Mouse (Mus musculus): ENCODE results near the gene Adcy3.
"Not testable (repeated sequence)": the region's sequence is repeated elsewhere in the genome, so short reads cannot be mapped to it uniquely, and the experiment has no call there.

The Adcy3 gene

GRCm38 (mm10) chr12:4180507-4180906, 47.6 kb downstream of the Adcy3 start:
- DNase-seq (ENCODE audit: low read depth), result no peak

- no peak for DNase-seq (ENCODE audit: low read depth)
These were observed 51.7 kb downstream of the Adcy3 start for GRCm38 (mm10) chr12:4184648-4185047.

DNA sequence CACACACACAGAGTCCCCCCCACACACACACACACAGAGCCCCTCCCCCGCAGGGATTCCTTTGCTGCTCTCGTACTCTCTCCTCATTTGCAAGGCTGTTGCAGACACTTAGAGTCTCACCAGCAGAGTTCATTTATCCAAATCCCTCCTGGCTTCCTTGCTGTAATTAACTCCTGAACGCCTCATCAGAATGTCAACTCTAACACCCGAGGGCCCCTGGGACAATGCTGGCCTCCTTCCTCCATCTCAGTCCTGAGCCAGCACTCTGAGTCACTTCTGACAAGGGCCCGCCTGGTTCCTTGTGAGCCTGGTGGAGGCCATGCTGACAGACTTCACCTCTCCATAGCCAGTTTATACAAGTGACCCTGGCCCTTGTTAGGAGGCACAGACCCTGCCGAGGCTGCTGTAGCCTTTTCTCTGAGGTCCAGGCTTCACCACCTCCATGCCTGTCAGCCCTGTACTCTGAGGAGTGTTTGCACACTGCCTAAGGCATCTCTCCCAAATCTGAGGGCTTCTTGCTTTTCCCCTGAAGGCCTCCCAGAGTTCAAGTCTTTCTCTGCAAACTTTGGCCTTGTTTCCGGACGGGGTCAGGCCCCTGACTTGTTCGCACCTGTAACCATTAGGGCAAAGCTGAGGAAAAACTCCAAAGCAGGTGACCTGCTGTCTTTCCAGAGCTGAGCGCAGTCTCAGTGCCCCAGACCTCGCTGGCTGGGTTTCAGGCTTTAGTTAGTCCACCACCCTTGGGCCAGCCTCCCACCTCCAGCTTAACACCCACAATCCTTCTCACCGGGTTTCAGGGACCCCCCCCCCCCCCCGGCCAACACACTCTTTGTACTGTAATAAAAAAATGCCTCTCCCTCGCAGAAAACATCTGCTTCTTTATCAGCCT, 55.5 kb downstream of the Adcy3 start:
- peak; percentile 80 for DNase-seq (ENCODE audit: low read depth)

DNA sequence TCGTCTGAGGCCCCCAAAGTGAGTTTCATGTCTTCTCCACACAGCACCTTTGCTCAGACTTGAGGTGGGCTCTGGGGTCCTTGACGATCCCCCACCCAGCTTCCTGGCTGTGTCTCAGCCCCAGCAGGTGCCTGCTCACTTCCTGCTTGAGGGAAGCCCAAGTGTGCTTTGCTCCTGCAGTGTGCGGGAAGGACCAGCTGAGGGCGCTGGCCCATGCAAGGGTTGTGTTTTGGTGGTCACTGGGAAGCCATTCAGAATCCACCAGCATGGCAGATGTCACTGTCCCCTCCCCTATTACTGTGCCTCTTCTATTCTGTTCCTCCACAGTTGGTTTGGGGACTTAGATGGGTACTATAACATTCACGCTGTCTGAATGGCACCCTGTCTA, 56.2 kb downstream of the Adcy3 start:
- DNase-seq (ENCODE audit: low read depth), result no peak

GRCm38 (mm10) chr12:4192514-4192913, 59.6 kb downstream of the Adcy3 start:
- no peak for DNase-seq (ENCODE audit: low read depth)

DNA sequence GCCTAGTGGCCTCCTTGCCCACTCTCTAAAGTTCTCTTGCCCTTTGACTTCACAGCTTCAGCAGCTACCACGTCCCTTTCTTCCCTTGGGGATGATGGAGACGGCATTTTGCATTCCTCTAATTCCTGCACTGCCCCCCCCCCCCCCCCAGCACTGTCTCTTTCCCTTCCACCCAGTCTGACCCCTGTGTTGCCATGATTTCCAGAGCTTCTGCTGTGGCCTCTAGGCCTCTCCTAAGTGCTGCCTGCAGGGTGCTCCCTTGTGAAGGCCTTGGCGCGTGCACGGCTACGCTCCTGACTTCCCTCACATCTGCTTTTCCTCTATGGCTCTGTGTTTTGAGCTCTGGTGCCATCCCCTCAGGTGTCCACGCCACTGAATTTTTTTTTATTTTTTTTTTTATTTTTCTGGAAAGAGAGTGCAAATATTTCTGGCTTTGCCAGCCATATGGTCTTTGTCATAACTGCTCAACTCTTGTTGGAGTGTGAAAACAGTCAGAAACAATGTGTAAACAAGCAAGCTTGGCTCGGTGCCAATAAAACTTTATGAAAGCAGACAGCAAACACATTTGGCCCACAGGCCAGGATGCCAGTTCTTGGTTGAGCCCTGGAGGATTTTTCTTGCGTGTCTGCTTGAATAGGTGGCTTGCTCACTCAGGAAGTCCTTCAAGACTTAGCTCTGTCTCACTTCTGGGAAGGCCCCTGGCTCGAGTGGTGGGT, 60.3 kb downstream of the Adcy3 start:
- no peak for DNase-seq (ENCODE audit: low read depth)

GRCm38 (mm10) chr12:4194643-4195042, 61.7 kb downstream of the Adcy3 start:
- DNase-seq (ENCODE audit: low read depth), result no peak

GRCm38 (mm10) chr12:4198702-4199101, 65.8 kb downstream of the Adcy3 start:
- no peak for DNase-seq (ENCODE audit: low read depth)

DNA sequence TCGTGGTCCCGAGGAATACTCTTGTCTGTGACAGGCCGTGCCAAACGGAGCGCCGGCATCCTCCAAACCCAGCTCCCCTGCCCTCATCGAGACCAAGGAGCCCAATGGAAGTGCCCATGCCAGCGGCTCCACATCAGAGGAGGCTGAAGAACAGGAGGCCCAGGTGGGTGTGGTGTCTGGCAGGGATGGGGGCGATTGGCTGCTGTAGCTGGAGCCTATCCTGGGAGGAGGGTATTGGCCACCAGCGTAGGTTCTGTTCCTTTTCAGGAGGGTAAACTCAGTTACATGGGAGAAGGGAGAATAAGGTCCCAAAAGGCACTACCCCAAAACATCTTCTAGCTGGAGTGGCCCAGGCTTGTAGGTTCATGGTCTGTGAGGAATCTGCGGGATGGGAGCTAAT, 66.4 kb downstream of the Adcy3 start:
- DNase-seq (ENCODE audit: low read depth), result no peak

GRCm38 (mm10) chr12:4201454-4202200, 68.7 kb downstream of the Adcy3 start:
- no peak for DNase-seq (ENCODE audit: low read depth)

DNA sequence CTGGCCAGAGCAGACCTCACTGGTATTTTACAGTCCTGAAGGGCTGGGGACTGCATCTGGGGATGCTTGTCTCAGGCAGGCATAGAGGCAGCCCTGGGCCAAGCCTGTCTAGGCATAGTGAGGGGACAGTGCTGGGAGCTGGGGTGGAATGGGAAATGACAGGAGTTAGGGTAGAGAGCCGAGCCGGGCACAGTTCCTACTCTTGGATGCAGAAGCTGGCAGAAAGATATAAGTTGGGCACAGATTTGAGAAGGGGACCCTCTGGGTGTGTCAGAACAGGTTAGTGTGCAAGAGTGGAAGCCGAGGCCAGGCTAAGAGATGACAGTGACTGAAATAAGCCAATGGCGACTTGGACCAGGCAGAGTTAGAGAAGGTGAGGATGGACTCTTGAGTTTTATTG, 69.3 kb downstream of the Adcy3 start:
- no peak for DNase-seq (ENCODE audit: low read depth)

GRCm38 (mm10) chr12:4206106-4206505, 73.2 kb downstream of the Adcy3 start:
- DNase-seq (ENCODE audit: low read depth), result no peak

DNA sequence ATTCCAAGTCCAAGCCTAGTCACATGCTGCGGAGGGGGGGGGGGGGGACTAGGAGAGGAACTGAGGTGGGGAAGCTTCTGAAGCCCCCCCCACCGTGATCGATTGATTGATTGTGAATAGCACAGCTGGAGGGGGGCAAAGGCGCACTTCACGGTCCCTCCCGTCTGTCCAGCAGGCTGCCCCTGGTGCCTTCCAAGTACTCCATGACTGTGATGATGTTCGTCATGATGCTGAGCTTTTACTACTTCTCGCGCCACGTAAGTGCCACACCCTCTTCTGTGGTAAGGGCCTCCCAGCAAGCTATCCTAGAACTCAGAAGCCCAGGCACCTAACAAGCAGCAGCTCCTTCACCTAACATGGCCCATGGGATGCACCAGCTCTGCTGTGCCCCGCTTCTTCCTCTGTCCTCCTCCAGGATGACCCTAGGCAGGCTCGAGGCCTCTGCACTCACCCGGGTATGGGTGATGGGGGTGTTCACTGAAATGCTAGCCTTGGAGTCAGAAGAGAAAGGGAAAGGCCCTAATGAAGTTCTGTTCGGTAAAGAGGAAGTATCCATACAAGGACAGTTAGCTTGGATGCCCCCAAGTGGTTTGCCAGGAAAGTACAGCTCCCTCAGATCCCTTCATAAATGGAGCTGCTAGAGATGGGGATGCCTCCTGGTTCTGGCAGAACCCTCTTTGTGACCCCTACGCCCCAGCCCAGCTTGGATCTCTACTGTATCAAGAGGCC, 75.7 kb downstream of the Adcy3 start:
- no peak for DNase-seq (ENCODE audit: low read depth)

- no peak for DNase-seq (ENCODE audit: low read depth)
These were observed 76.3 kb downstream of the Adcy3 start for GRCm38 (mm10) chr12:4209196-4209595.

DNA sequence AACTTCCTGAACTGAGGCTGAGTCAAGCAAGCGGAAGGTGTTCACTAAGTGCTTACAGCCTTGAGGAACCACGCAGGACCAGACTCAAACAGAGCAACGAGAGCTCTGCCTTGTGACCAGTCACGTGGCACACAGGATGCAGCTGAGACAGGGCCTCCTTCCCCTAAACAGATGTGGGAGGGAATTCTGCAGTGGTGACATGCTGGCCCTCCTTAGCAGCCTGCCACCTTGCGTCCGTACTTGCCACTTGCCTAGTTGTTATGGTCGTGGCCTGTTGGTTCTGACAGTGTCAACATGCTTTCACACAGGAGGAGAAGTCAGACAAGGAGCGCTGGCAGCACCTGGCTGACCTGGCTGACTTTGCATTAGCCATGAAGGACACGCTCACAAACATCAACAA, 78.3 kb downstream of the Adcy3 start:
- no peak for DNase-seq (ENCODE audit: low read depth)

DNA sequence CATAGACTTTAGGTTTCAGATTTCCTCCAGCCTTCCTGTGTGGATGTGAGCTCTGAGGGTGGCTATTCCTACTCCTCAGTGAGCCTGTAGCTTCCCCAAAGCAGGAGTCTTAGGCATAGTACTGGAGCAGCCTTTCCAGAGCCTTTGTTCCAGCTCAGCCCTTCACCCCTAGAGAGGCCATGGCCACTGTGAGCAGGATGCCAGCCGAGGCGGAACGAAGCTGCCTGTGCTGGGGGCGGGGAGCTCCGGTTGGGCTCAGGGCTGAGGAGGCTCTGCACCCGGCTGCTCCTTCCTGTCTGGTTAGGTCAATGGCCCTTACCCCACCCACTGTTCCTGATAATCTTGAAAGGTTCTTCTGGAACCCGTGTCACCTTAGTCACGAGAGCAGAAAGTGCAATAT, 80.0 kb downstream of the Adcy3 start:
- DNase-seq (ENCODE audit: low read depth), result no peak

- no peak for DNase-seq (ENCODE audit: low read depth)
These were observed 97.3 kb downstream of the Adcy3 start for GRCm38 (mm10) chr12:4230156-4230555.

- DNase-seq (ENCODE audit: low read depth), result no peak
These were observed 99.9 kb downstream of the Adcy3 start for GRCm38 (mm10) chr12:4232777-4233176.

DNA sequence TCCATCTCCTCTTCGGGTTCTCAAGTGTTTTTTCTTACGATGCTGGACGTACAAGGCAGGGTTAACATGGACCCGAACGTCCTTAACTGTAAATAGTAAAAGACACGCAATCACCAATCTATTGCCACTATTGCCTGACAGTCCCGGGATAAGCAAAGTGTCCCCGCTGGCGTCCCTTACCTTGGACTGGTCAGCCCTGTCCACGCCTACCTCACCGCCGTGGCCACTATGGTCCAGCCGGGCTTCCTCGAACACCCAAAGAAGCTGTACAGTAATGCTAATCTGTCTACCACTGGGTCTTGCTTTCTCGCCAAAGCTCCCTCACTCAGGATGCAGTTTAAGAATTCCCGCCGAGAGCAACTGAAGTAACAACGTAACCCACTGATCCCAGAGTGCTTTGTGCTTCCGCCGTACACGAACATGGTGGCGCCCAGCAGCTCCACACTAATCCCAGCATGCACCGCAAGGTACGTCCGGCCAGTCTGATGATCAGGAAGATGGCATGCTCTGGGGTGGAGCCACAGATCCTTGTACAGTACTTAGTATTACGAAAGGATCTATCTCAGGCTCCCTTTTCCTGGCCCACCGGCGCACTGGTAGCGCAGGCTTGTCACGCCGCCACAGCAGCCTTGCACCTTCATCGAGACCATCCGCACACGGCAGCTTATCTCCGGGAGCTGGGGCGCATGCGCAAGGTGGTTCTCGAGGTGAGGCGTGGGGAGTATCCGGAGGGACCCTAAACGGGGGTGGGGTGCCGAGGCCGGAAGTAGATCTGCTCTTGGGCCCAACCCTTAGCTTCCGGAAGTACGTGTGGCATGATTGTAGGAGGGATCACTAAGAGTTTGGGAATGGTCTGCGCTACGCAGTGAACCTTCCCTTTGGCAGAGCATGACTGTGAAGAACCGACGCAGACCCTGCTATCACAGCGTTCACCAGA, 100.9 kb downstream of the Adcy3 start, which contains the start of the genes Ptrhd1 and Cenpo:
Gene Ptrhd1, plus strand, starts transcription at position 456 of the 937 bp plus-strand sequence.
Gene Cenpo, minus strand, starts transcription at position 723 of the 937 bp plus-strand sequence.
- DNase-seq (ENCODE audit: low read depth), result peak; percentile 97

DNA sequence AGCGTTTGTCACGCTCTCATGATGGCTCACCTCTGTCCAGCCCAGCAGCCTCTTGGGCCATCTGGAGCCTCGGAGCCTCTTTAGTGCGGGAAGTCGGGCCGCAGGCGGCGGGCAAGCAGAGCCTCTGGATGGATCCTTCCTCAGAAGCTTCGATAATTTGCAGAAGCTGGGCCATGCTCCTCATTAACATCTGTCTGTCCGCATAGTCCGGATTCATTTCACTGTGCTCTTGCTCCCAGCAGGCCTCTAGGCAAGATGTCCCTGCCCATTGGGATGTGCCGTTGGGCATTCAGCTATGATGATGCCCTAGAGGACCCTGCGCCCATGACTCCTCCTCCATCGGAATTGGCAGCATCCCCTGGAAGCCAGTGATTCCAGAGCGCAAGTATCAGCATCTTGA, 104.6 kb downstream of the Adcy3 start:
- DNase-seq (ENCODE audit: low read depth), result no peak

DNA sequence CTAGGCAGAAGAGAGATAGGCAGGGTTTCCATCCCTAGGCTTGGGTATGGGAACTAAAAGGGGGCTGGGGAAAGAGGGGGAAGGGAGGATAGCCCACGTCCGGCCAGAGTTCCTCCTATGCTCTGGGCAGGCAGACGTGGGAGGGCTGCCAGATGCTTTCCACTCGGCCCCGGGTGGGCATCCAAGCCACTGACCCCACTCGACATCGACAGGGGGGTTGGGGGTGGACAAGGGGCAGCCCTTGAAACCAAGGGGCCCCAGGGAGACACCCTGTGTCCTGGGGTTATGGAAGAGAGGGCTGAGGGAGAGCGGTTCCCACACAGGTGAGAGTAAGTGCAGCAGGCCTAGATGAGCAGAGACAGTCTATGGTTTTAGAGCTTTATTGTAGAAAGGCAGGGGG, 107.4 kb downstream of the Adcy3 start:
- not testable (repeated sequence) for DNase-seq (ENCODE audit: low read depth)

Measured in fibroblast of lung, adult 2 months (primary cell).